Mouse (Mus musculus): ENCODE data around the gene Ankef1.

- TF ChIP-seq CTCF (IDR thresholded peaks at IDR 0.05; ENCODE audit: control insufficient read depth, insufficient read depth, low read length), result no peak
- no peak for TF ChIP-seq POLR2A (IDR thresholded peaks at IDR 0.05; ENCODE audit: borderline replicate concordance, control insufficient read depth, low read depth, low read length)
Measured at GRCm38 (mm10) chr2:136512802-136513201, 11.1 kb downstream of the Ankef1 start.

All from bone marrow, adult 2 months (tissue).